Mouse (Mus musculus) B cell, adult 2 months (primary cell): ENCODE results near the gene Foxb1.
A peak's percentile ranks its signal among the peaks of the same experiment; 100 is the strongest.

Source experiments
- DNase-seq, 2 experiments: peaks; one replicate each; pipeline ENCODE4 v3.0.0; 2022

Gene Foxb1

DNA sequence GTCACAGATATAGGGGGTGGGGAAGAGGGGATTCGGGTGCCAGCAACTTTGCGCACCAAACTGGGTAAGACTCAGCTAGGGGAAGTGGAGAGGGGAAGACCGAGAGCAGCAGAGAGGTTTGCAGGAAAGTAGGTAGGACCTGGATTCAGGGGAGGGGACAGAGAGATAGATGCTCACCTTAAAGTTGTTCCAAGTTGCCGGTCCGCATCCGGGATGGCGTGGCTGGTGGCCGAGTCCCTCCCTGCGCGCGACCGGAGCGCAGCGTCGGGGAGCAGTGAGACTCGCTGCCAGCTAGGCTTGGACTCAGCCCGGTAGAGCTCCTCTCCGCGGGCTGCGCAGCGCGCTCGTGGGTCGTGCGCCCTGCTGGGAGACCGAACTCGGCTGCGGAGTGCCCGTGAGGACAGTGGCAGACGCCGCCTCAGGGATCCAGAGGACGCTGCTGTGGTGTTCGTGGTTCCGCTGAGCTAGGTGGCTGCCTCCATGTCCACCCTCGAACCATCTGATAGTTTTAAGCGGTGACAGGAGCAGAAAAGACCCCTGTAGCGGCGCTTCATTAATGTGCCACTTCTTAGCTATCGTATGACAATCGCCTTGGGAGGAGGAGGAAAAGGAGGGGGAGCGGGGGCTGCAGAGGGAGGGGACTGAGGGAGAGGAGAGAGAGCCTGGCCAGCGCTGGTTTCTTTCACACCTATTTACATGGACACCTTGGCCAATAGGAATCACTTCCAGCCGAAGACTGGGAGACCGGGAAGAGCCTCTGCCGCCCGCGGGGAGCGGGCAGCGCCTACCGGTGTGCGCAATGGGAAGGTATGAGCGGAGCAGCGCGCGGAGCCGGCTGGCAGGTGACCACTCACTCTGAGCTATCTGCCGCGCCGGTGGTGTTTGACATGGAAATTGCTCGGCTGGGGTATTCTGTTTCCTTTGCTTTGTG is at the start of gene Foxb1:
TSS of gene Foxb1 (minus strand) at position 570 of the 931 bp plus-strand sequence.
- DNase-seq = no peak

GRCm38 (mm10) chr9:69790562-69790961 is 29.8 kb upstream of the Foxb1 start:
- peak; percentile 2 to 11 for DNase-seq

GRCm38 (mm10) chr9:69779996-69780395 is 19.3 kb upstream of the Foxb1 start:
- DNase-seq = no peak

DNA sequence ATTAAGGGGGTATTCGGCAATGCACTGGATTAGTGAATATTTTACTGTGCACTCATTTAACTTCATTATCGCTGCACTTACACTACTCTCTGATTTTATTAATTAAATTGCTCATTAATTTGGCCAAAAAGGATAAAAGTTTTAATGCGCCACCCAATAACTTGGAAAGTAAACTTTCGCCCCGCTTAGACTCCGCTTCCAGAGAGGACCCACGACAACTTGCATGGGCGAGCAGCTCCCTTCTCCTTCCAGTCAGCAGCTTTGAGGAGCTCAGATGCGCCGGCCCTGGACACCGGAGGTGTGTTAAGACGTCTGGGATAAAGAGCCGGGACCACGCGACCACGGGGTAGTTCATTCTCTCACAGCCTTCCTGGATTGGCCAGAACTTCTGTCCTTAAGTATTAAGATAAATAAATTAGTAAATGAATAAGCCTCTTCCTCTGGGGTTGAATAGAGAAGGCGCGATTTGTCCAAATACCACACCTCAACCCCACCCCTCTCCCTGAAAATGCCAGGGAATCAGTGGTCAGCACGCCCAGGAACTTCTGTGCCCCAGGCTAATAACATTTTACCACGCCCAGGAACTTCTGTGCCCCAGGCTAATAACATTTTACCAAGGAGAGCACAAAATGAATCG is 9.3 kb upstream of the Foxb1 start:
- no peak for DNase-seq

- no peak for DNase-seq
These were observed 8.6 kb upstream of the Foxb1 start for GRCm38 (mm10) chr9:69769091-69769948.

DNA sequence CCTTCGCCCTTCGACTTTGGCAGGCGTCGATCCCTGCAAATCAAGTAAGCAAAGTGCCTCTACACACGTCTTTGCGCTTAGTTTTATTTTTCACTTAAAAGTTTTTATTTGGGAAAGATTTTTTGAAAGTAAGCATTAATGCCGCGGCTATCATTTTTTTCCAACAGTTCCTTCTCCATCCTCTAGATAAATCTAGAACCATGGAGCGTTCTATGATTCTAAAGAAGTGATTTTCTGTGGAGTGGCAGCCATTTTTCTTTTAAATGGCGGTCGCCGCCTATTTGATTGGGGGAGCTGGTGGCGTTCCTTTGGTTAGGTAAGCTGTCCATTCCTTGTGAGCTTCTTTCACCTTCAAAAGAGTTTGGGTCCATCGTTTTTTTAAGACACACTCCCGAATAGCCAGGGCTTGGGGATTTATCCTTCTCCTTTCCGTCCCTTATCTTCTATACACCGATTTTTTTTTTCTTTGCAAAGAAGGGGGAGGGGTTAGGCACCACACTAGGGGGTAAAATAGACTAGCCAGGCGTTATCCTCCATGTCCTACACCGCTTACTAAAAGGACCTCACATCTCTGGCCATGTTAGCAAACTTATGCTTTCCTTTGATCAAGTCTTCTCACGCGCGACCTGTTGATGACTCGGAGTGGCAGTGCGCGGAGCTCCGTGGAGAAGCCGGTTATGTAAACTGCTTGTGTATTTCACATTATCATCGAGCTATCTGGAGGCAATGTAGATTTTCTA is 7.6 kb upstream of the Foxb1 start:
- DNase-seq = no peak

GRCm38 (mm10) chr9:69767421-69767820 is 6.7 kb upstream of the Foxb1 start:
- no peak for DNase-seq

DNA sequence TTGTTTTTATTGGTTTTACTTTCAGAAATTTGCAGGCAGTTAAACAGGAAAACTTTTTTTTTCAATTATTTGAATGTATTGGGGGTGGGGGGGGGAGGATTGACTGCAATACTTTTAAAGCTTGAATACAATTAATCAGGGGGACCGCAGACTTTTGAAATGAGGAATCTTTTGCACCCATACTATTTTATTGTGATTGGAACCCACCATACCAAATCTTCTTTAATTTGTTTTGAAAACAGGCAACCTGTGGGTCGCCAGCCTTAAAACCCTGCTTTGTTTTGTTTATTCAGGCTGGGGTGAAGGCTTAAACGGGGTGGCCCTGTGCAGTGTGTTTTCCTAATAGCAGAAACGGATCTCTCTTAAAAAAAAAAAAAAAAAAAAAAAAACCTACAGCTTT is 6.2 kb upstream of the Foxb1 start:
- DNase-seq = no peak

DNA sequence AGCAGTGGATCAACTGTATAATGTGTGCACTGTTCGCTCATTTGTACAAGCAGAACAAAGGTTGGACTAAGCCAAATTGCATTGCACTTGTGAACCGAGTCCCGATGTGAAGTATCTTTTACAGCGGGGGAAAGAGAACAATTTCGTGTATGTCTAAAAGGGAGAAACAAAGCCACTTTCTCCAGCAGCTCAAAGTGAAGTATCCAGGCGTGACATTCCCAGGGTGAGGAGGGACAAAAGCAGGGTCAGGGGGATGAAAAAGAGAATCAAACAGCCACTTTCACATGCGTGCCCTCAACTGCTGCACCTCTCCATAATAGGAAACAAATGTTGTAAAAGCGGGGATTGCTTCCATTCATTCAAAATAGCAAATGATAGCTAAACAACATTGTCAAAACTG is 5.6 kb upstream of the Foxb1 start:
- no peak for DNase-seq

DNA sequence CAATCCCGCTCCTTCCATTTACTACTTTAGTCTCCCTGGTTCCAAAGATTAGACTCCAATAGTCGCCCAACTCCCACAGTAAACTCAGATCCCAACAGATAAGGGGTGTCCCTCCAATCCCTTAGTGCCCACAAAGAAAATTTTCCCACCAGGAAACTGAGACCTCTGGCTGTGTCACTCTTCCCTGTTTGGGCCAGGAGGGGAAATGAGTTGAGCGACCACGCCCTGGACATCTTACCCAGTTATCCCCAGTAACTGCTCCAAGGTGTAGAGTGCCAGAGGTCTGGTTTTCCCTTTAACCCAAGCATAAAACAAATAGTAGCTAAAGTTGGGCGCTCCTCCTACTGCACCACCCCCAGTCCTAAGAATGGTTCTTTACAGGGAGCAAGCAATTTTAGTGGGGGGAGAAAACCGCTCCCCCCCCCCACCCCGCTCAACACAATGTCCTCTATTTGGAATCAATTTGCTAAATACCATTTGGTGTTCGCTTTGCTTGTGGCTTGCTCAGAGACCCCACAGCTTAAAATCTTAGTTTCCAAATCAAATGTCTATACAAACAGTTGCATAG is 4.8 kb upstream of the Foxb1 start:
- no peak for DNase-seq

GRCm38 (mm10) chr9:69764586-69765482 is 4.1 kb upstream of the Foxb1 start:
- no peak for DNase-seq

- no peak for DNase-seq
These were observed 3.2 kb upstream of the Foxb1 start for GRCm38 (mm10) chr9:69763681-69764585.

GRCm38 (mm10) chr9:69762703-69763102 is 2.0 kb upstream of the Foxb1 start:
- DNase-seq = no peak

GRCm38 (mm10) chr9:69762221-69762620 is 1.5 kb upstream of the Foxb1 start:
- no peak for DNase-seq

- DNase-seq = no peak
These were observed 829 bp upstream of the Foxb1 start for GRCm38 (mm10) chr9:69761569-69761968.

DNA sequence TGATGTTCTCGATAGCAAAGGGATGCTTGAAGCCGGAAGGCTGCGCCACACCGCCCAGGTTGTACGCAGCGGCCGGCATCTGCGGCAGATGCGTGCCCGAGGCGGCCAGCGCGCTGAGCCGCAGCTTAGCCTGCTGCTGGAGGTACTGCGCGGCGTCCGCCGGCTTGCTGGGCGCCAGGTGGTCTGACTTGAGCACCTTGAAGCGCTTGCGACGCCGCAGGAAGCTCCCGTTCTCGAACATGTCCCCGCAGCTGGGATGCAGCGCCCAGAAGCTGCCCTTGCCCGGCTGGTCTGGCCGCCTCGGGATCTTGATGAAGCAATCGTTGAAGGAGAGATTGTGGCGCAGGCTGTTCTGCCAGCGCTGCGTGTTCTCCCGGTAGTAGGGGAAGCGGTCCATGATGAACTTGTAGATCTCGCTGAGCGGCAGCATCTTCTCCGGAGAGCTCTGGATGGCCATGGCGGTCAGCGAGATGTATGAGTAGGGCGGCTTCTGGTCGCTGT is 969 bp downstream of the Foxb1 start:
- no peak for DNase-seq

DNA sequence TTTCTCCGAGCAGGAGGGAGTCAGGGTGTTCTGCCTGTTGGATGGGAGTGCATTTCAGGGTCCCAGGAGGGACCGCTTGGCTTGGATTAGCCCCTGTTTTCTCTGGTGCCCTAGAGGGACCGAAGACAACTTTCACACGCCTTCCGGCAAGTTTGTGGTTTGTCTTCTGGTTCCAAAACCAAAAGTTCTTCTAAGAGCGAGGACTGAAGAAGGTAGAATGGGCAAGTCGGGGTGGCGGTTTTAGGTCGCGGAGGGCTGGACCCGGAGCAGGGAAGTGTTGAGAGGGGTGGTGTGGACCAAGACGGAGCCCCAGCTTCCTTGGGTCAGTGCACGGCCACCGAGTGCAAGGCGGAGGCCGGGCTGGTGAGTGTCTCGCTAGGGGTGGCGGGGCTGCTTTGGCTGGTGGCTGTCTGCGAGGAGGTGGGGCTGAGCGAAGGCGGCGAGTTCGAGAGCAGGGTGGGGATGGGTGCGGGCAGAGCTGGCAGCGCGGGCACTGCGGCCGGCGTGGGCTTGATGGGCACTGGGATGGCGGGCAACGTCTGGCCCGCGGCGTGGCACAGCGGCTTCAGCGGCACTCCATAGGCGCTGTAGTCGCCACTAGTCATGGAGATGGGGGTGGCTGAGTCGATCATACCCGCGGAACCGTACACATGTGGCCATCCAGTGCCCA is 1.7 kb downstream of the Foxb1 start:
- DNase-seq = no peak

DNA sequence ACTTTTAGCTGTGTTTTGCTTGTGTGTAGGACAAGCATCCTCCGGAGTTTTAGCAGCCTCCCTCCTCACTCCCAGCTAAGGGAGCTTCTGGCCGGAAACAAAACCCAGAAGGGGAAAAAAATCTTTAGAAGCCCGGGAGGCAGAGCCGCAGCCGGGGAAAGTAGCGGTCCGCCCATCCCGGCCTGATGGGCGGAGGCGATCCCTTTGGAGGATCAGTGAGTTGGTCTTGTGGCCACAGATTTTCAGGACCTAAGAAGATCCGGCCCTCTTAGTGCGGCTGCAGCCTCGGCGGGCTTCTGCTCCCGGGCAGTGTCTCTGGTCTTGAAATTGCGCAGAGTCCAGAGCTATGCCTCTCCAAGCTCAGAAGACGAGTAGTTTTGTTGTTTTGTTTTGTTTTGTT is 2.2 kb downstream of the Foxb1 start:
- no peak for DNase-seq

- no peak for DNase-seq
These were observed 3.5 kb downstream of the Foxb1 start for GRCm38 (mm10) chr9:69757254-69757653.
